ENCODE assay signal across 7 mouse cellular contexts in the genomic region with DNA sequence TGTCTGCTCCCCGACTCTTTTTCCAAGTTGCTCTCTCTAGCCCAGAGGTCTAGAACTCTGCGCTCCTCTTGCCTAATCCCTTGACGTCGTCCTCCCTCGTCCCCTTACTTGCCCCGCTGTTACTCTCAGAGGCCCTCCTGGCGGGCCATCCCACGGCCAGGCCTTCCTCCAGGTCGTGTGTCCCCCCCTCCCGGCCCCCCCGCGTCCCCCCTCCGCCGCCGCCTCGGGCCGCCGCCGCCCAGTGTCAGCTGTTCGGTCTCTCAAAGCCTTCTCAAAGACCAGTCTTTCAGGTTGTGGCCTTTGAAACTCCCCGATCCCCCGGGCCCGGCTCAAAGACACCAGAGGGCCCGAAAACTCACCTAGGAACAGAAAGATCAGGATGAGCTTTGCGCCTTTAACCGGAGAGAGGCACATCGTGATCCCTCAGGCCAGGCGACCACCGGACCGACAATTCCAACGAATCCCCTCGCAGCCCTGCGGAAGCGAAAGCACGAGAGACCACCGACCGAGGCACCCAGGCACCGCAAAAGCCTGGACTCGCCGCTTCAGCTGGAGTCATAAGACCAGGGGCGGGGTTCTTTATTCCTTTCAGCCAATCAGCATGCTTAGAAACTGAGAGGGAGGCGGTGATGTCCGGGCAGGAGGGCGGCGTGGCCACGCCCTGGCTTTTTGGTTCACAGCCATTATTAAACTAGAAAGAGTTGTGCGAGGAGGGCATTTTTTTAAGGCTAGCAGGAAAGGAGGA. TPM values are rescaled to one million over a fixed set of nuclear protein-coding genes. Genes with fewer than 3 reads are reported as not detected.
DNase-seq lines count a peak whose midpoint lies in the region; ATAC-seq lines count a peak whose summit lies in the region.

Gene Lamp2 (minus strand): TSS at position 565 of the 745 bp plus-strand sequence.

- WGBS in embryonic facial prominence, embryonic 12.5 days: 17% methylated on average over 44 of the region's 47 CpGs
- 17% methylated on average over 35 of the region's 47 CpGs for WGBS in limb, embryonic 11.5 days
- 15% methylated on average over 47 of the region's 47 CpGs for WGBS in midbrain, embryonic 14.5 days

- H3K4me1 ChIP-seq in embryonic facial prominence, embryonic 12.5 days: no peaks in the 10 kb centered on the region
- no peaks in the 10 kb centered on the region for H3K4me1 ChIP-seq in limb, embryonic 11.5 days (ENCODE audit: control insufficient read depth, insufficient read depth, low read length)
- H3K4me1 ChIP-seq in midbrain, embryonic 14.5 days (ENCODE audit: control insufficient read depth, insufficient read depth, low read length): no peaks in the 10 kb centered on the region

- H3K9ac ChIP-seq in embryonic facial prominence, embryonic 12.5 days: peak within 1 kb of the TSS; percentile 72
- H3K9ac ChIP-seq in limb, embryonic 11.5 days (ENCODE audit: low read length): peak within 1 kb of the TSS; percentile 61
- peak within 1 kb of the TSS; percentile 54 for H3K9ac ChIP-seq in midbrain, embryonic 14.5 days (replicated peaks; ENCODE audit: low read length)

- peak within 1 kb of the TSS; percentile 54 for H3K4me2 ChIP-seq in embryonic facial prominence, embryonic 12.5 days (replicated peaks)
- peak within 1 kb of the TSS; percentile 34 for H3K4me2 ChIP-seq in limb, embryonic 11.5 days (ENCODE audit: low read depth, severe bottlenecking)
- H3K4me2 ChIP-seq in midbrain, embryonic 14.5 days (ENCODE audit: low read length): peak within 1 kb of the TSS; percentile 64

- H3K27ac ChIP-seq in embryonic facial prominence, embryonic 12.5 days: peak within 1 kb of the TSS; percentile 77
- 0 out of 2 replicates have a peak within 1 kb of the TSS, but pooled peaks have one; percentile 30 for H3K27ac ChIP-seq in limb, embryonic 11.5 days (replicated peaks; ENCODE audit: low read depth, low read length)
- peak within 1 kb of the TSS; percentile 52; the same call in 1 of the 2 replicates for H3K27ac ChIP-seq in midbrain, embryonic 14.5 days (replicated peaks; ENCODE audit: low read depth, low read length)

- peak; percentile 66 for DNase-seq in adrenal gland, postnatal 25 days
- DNase-seq in heart, adult 11 months: peak; percentile 99
- peak; percentile 77 for DNase-seq in kidney, adult 18-20 months
- peak; percentile 75 for DNase-seq in limb, embryonic 11.5 days (ENCODE audit: low spot score)
- DNase-seq in midbrain, embryonic 14.5 days: peak; percentile 89
- DNase-seq in spleen, adult 18-20 months: peak; percentile 58 to 63

- ATAC-seq in embryonic facial prominence, embryonic 12.5 days (ENCODE audit: insufficient number of reproducible peaks, insufficient read depth, low FRiP score, low TSS enrichment): peak; percentile 87
- peak; percentile 96 for ATAC-seq in limb, embryonic 11.5 days (ENCODE audit: insufficient number of reproducible peaks, low FRiP score, low TSS enrichment, low read depth)
- peak; percentile 97 for ATAC-seq in midbrain, embryonic 14.5 days (ENCODE audit: low FRiP score, low TSS enrichment)

- no peaks in the 10 kb centered on the region for H3K36me3 ChIP-seq in embryonic facial prominence, embryonic 12.5 days
- H3K36me3 ChIP-seq in limb, embryonic 11.5 days (ENCODE audit: control insufficient read depth, insufficient read depth, low read length): no peaks in the 10 kb centered on the region
- H3K36me3 ChIP-seq in midbrain, embryonic 14.5 days (ENCODE audit: control insufficient read depth, insufficient read depth, low read length): peaks cover 2% of the 10 kb centered on the region; the same call in 1 of the 2 replicates

- no peaks in the 10 kb centered on the region for H3K9me3 ChIP-seq in embryonic facial prominence, embryonic 12.5 days
- no peaks in the 10 kb centered on the region for H3K9me3 ChIP-seq in limb, embryonic 11.5 days (ENCODE audit: control insufficient read depth, low read length)
- no peaks in the 10 kb centered on the region for H3K9me3 ChIP-seq in midbrain, embryonic 14.5 days (ENCODE audit: control insufficient read depth, low read length)

- peak within 1 kb of the TSS; percentile 64 for H3K4me3 ChIP-seq in embryonic facial prominence, embryonic 12.5 days
- H3K4me3 ChIP-seq in limb, embryonic 11.5 days (ENCODE audit: low read depth, low read length): peak within 1 kb of the TSS; percentile 61
- peak within 1 kb of the TSS; percentile 51 for H3K4me3 ChIP-seq in midbrain, embryonic 14.5 days (replicated peaks; ENCODE audit: low read depth, low read length)

- no peaks in the 10 kb centered on the region for H3K27me3 ChIP-seq in embryonic facial prominence, embryonic 12.5 days
- no peaks in the 10 kb centered on the region for H3K27me3 ChIP-seq in limb, embryonic 11.5 days (ENCODE audit: control insufficient read depth, insufficient read depth, low read length)
- H3K27me3 ChIP-seq in midbrain, embryonic 14.5 days (ENCODE audit: control insufficient read depth, insufficient read depth, low read length): no peaks in the 10 kb centered on the region

RNA-seq across cellular contexts. Expression of gene Lamp2, which starts in this region (rescaled TPM):
- 251 and 254 TPM in 2 replicates for total RNA-seq in adrenal gland, postnatal 25 days (2021)
- 88.8 and 94.5 TPM in 2 replicates for polyA plus RNA-seq in embryonic facial prominence, embryonic 12.5 days (2016; fragmentation: Nextera tagmentation; extraction: Ambion mirVana)
- 88.4 and 89.2 TPM in 2 replicates for polyA plus RNA-seq in limb, embryonic 11.5 days (2014; fragmentation: Nextera tagmentation; extraction: Ambion mirVana)
- polyA plus RNA-seq in midbrain, embryonic 14.5 days (2014; fragmentation: Nextera tagmentation; extraction: Ambion mirVana): 42.4 and 74.1 TPM in 2 replicates

Comparison
In these comparisons a context has a peak if more than half of its experiments do, and no peak if none do; other contexts are left out.
1. Peak in every context shown above with its lines: DNase-seq, ATAC-seq, H3K4me3 ChIP-seq and H3K27ac ChIP-seq.